Mouse (Mus musculus): ENCODE measurements around the gene Wasf3.

DNA sequence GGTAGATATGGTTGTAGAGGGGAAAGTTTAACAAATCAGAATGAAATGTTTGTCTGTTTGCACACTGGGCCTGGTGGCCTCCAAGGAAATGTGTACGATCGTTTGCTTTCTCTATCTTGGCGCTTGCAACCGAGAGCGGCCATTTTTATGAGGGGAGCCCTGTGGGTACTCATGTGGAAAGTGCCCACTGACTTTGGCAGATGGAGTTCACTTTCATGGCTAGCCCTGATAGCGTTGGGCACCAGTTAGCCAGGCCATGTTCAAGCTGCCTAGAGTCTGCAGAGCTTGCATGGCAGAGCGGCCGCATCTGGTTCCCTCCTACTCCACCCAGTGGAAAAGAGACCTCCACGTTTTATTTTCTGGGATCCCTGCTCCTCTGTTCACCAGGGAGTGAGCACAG lies 86.0 kb downstream of the Wasf3 start:
- TF ChIP-seq CTCF (IDR thresholded peaks at IDR 0.05; ENCODE audit: low read depth, low read length) (no peak), POLR2A (IDR thresholded peaks at IDR 0.05; ENCODE audit: insufficient read depth, low read length) (no peak), EP300 (IDR thresholded peaks at IDR 0.05; ENCODE audit: insufficient read depth, low read depth, low read length) (no peak)
